ENCODE assay signal across 9 mouse cellular contexts in genomic region chr1:132375256-132375655, GRCm38 (mm10). TPM values are rescaled to one million over a fixed set of nuclear protein-coding genes. Genes with fewer than 3 reads are reported as not detected.
A peak's percentile ranks its signal among the peaks of the same experiment; 100 is the strongest.
DNase-seq lines count a peak whose midpoint lies in the region; ATAC-seq lines count a peak whose summit lies in the region.
"Had no signal": no experiment of that assay in that cellular context is flagged by ENCODE, and none has a peak within 500 bp of the region (broad histone marks: within the 10 kb centered on the region; RNA-seq: fewer than 3 reads in every experiment).

No protein-coding gene starts in this region.

- 41% methylated on average over 4 of the region's 4 CpGs for WGBS in lung, embryonic 16.5 days
- 39% methylated on average over 4 of the region's 4 CpGs for WGBS in hindbrain, embryonic 11.5 days
- WGBS in midbrain, embryonic 13.5 days: 46% methylated on average over 4 of the region's 4 CpGs

- H3K27ac ChIP-seq in lung, embryonic 16.5 days (ENCODE audit: low read length): peak overlapping the region; percentile 74
- peak overlapping the region; percentile 25; the same call in 1 of the 2 replicates for H3K27ac ChIP-seq in hindbrain, embryonic 11.5 days (ENCODE audit: low read depth, low read length)
- peak overlapping the region; percentile 89 for H3K27ac ChIP-seq in midbrain, embryonic 13.5 days

- peaks cover 100% of the 10 kb centered on the region for H3K36me3 ChIP-seq in erythroblast, embryonic 14.5 days (ENCODE audit: control insufficient read depth)
- no peaks in the 10 kb centered on the region for H3K36me3 ChIP-seq in lung, embryonic 16.5 days (ENCODE audit: control insufficient read depth, insufficient read depth, low read length)
- H3K36me3 ChIP-seq in hindbrain, embryonic 11.5 days (ENCODE audit: control insufficient read depth, insufficient read depth, low read length): peaks cover 8% of the 10 kb centered on the region; the same call in 1 of the 2 replicates
- peaks cover 35% of the 10 kb centered on the region for H3K36me3 ChIP-seq in midbrain, embryonic 13.5 days

- peak overlapping the region; percentile 60 for H3K4me3 ChIP-seq in erythroblast, embryonic 14.5 days (replicated peaks)
- H3K4me3 ChIP-seq in lung, embryonic 16.5 days (ENCODE audit: low read length): no peak overlapping the region
- H3K4me3 ChIP-seq in hindbrain, embryonic 11.5 days (ENCODE audit: low read depth, low read length): no peak overlapping the region
- no peak overlapping the region for H3K4me3 ChIP-seq in midbrain, embryonic 13.5 days (replicated peaks)

- H3K27me3 ChIP-seq in erythroblast, embryonic 14.5 days (ENCODE audit: control insufficient read depth): no peaks in the 10 kb centered on the region
- H3K27me3 ChIP-seq in lung, embryonic 16.5 days (ENCODE audit: control insufficient read depth, insufficient read depth, low read depth, low read length): no peaks in the 10 kb centered on the region
- H3K27me3 ChIP-seq in hindbrain, embryonic 11.5 days (ENCODE audit: control insufficient read depth, insufficient read depth, low read length): no peaks in the 10 kb centered on the region
- H3K27me3 ChIP-seq in midbrain, embryonic 13.5 days: no peaks in the 10 kb centered on the region

- no peak overlapping the region for H3K9ac ChIP-seq in lung, embryonic 16.5 days (ENCODE audit: low read length)
- H3K9ac ChIP-seq in hindbrain, embryonic 11.5 days (ENCODE audit: low read depth, low read length): no peak overlapping the region
- H3K9ac ChIP-seq in midbrain, embryonic 13.5 days (replicated peaks): no peak overlapping the region

- ATAC-seq in erythroblast, adult 5-6 weeks (replicated peaks; ENCODE audit: low FRiP score, poor library complexity, severe bottlenecking): no peak
- ATAC-seq in lung, embryonic 16.5 days (ENCODE audit: low read depth): no peak
- no peak for ATAC-seq in hindbrain, embryonic 11.5 days (ENCODE audit: low FRiP score)
- no peak for ATAC-seq in midbrain, embryonic 13.5 days

- peaks cover 99% of the 10 kb centered on the region for H3K4me1 ChIP-seq in erythroblast, embryonic 14.5 days (ENCODE audit: control insufficient read depth)
- H3K4me1 ChIP-seq in lung, embryonic 16.5 days (replicated peaks; ENCODE audit: control insufficient read depth, insufficient read depth, low read length): peaks cover 58% of the 10 kb centered on the region
- H3K4me1 ChIP-seq in hindbrain, embryonic 11.5 days (replicated peaks; ENCODE audit: control insufficient read depth, insufficient read depth, low read length): peaks cover 18% of the 10 kb centered on the region
- H3K4me1 ChIP-seq in midbrain, embryonic 13.5 days (replicated peaks): peaks cover 70% of the 10 kb centered on the region

- no peaks in the 10 kb centered on the region for H3K9me3 ChIP-seq in erythroblast, embryonic 14.5 days (ENCODE audit: control insufficient read depth, low read length)
- H3K9me3 ChIP-seq in lung, embryonic 16.5 days (ENCODE audit: control insufficient read depth, low read length): no peaks in the 10 kb centered on the region
- H3K9me3 ChIP-seq in hindbrain, embryonic 11.5 days (ENCODE audit: control insufficient read depth, low read length): no peaks in the 10 kb centered on the region
- no peaks in the 10 kb centered on the region for H3K9me3 ChIP-seq in midbrain, embryonic 13.5 days

- no peak for DNase-seq in lung, postnatal 10 days
- DNase-seq in hindbrain, embryonic 11.5 days (ENCODE audit: low spot score): no peak
- no peak for DNase-seq in frontal cortex, postnatal 36 days (ENCODE audit: low spot score in 2 of 2)
- DNase-seq in thymus, postnatal 14 days: no peak
- DNase-seq: adrenal gland, postnatal 14 days had no signal

- H3K4me2 ChIP-seq in lung, embryonic 16.5 days (ENCODE audit: low read depth, low read length): no peak overlapping the region
- H3K4me2 ChIP-seq in hindbrain, embryonic 11.5 days (replicated peaks; ENCODE audit: low read depth, low read length): no peak overlapping the region
- no peak overlapping the region for H3K4me2 ChIP-seq in midbrain, embryonic 13.5 days (replicated peaks)

RNA-seq across cellular contexts. Expression of gene Tmcc2, which starts 15.8 kb away (rescaled TPM):
- 409 and 495 TPM in 2 replicates for polyA plus RNA-seq in erythroblast, embryonic 14.5 days (2012)
- total RNA-seq in erythroblast, adult 5-6 weeks (2015; ENCODE audit: low replicate concordance): 2,859 and 3,164 TPM in 2 replicates
- 5,593 and 6,096 TPM in 2 replicates for total RNA-seq in erythroblast, adult 5-6 weeks (2017; ENCODE audit: low replicate concordance)
- 11.0 and 16.3 TPM in 2 replicates for polyA plus RNA-seq in lung, embryonic 16.5 days (2015; fragmentation: Nextera tagmentation; extraction: Ambion mirVana)
- 12.0 and 14.1 TPM in 2 replicates for polyA plus RNA-seq in hindbrain, embryonic 11.5 days (2014; fragmentation: Nextera tagmentation; extraction: Ambion mirVana)
- 21.0 and 26.1 TPM in 2 replicates for polyA plus RNA-seq in midbrain, embryonic 13.5 days (2015; fragmentation: Nextera tagmentation; extraction: Ambion mirVana)

RNA-seq across cellular contexts. Expression of gene Dstyk, which starts 42.1 kb away (rescaled TPM):
- polyA plus RNA-seq in erythroblast, embryonic 14.5 days (2012): 0.07 and 0.09 TPM in 2 replicates
- 36.8 and 37.3 TPM in 2 replicates for total RNA-seq in erythroblast, adult 5-6 weeks (2015; ENCODE audit: low replicate concordance)
- 46.4 and 59.1 TPM in 2 replicates for total RNA-seq in erythroblast, adult 5-6 weeks (2017; ENCODE audit: low replicate concordance)
- polyA plus RNA-seq in lung, embryonic 16.5 days (2015; fragmentation: Nextera tagmentation; extraction: Ambion mirVana): 15.5 and 16.6 TPM in 2 replicates
- polyA plus RNA-seq in hindbrain, embryonic 11.5 days (2014; fragmentation: Nextera tagmentation; extraction: Ambion mirVana): 11.5 and 12.3 TPM in 2 replicates
- 10.9 and 12.9 TPM in 2 replicates for polyA plus RNA-seq in midbrain, embryonic 13.5 days (2015; fragmentation: Nextera tagmentation; extraction: Ambion mirVana)

RNA-seq across cellular contexts. Expression of gene Nuak2, which starts 59.3 kb away (rescaled TPM):
- polyA plus RNA-seq in erythroblast, embryonic 14.5 days (2012): 0.02 TPM in 1 of 2 replicates, not detected in the other
- 4.4 and 7.7 TPM in 2 replicates for total RNA-seq in erythroblast, adult 5-6 weeks (2015; ENCODE audit: low replicate concordance)
- total RNA-seq in erythroblast, adult 5-6 weeks (2017; ENCODE audit: low replicate concordance): 1.8 and 3.7 TPM in 2 replicates
- polyA plus RNA-seq in lung, embryonic 16.5 days (2015; fragmentation: Nextera tagmentation; extraction: Ambion mirVana): 23.4 TPM in 2 replicates
- 33.1 and 39.3 TPM in 2 replicates for polyA plus RNA-seq in hindbrain, embryonic 11.5 days (2014; fragmentation: Nextera tagmentation; extraction: Ambion mirVana)
- polyA plus RNA-seq in midbrain, embryonic 13.5 days (2015; fragmentation: Nextera tagmentation; extraction: Ambion mirVana): 53.5 and 56.3 TPM in 2 replicates

Comparison
In these comparisons a context has a peak if more than half of its experiments do, and no peak if none do; other contexts are left out.
1. H3K27ac ChIP-seq: peak in every context shown above with its lines; median percentile 89 in midbrain, embryonic 13.5 days; 74 in lung, embryonic 16.5 days; 25 in hindbrain, embryonic 11.5 days.
2. RNA of gene Tmcc2, which starts 15.8 kb away (polyA plus RNA-seq): 409 to 495 TPM in erythroblast, embryonic 14.5 days; 21.0 to 26.1 TPM in midbrain, embryonic 13.5 days, 12.0 to 14.1 TPM in hindbrain, embryonic 11.5 days and 11.0 to 16.3 TPM in lung, embryonic 16.5 days; every median in the first group is over 10 times any median in the second.
3. RNA of gene Dstyk, which starts 42.1 kb away (polyA plus RNA-seq): 15.5 to 16.6 TPM in lung, embryonic 16.5 days, 10.9 to 12.9 TPM in midbrain, embryonic 13.5 days and 11.5 to 12.3 TPM in hindbrain, embryonic 11.5 days; 0.07 to 0.09 TPM in erythroblast, embryonic 14.5 days; every median in the first group is over 10 times any median in the second.
4. RNA of gene Nuak2, which starts 59.3 kb away (polyA plus RNA-seq): 53.5 to 56.3 TPM in midbrain, embryonic 13.5 days, 33.1 to 39.3 TPM in hindbrain, embryonic 11.5 days and 23.4 TPM in lung, embryonic 16.5 days; 0.02 TPM in erythroblast, embryonic 14.5 days; every median in the first group is over 10 times any median in the second.